Mouse (Mus musculus) layer of hippocampus, postnatal 36 days (tissue): Measurements from ENCODE around the gene Tbx19. TPM values are rescaled to one million over a fixed set of nuclear protein-coding genes. Genes with fewer than 3 reads are reported as not detected.

ENCODE experiments used
- DNase-seq, 2 experiments: peaks; one replicate each; pipeline ENCODE4 v3.0.0; 2022
- total RNA-seq, 2 experiments: library from RNA; stranded (reverse); gene quantifications; 2 replicates each; pipeline ENCODE4 v1.2.3; 2021

Gene Tbx19
- total RNA-seq, 2 experiments from 2014 or later, result not detected

DNA sequence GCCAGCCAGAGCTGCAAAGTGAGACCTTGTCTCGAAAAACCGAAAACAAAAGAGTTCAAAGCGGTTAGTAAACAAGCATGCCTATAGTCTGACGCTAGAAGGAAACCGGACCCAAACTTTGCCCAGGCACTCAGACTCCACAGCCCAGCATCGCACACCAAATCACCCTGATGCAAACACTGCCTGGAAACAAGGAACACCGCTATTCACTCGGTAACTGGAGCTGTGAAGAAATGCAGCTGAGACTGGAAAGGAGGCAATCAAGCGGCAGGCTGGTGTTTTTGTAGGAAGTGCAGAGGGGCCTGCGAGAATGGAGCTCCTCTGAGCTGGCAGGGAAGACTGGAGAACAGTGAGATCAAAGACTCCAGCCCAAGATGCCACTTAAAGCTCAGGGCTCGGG is 46.9 kb downstream of the Tbx19 start:
- no peak for DNase-seq

- DNase-seq, result no peak
Observed at GRCm38 (mm10) chr1:165110659-165111058, 49.9 kb downstream of the Tbx19 start.

GRCm38 (mm10) chr1:165109135-165109534 is 51.4 kb downstream of the Tbx19 start:
- no peak for DNase-seq

DNA sequence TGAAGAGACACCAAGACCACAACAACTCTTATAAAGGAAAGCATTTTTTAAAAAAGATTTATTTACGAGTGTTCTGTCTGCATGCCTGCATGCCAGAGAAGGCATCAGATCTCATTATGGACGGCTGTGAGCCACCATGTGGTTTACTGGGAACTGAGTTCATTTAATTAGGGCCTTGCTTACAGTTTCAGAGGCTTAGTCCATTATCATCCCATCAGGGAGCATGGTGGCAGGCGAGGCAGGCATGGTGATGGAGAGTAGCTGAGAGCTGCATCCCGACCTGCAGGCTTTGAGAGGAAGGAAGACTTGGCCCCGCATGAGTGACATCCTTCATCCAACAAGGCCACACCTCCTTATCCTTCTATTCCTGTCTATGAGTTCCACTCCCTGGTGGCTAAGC is 52.1 kb downstream of the Tbx19 start:
- DNase-seq, result no peak

- no peak for DNase-seq
Observed at GRCm38 (mm10) chr1:165106011-165106385, 54.6 kb downstream of the Tbx19 start.

DNA sequence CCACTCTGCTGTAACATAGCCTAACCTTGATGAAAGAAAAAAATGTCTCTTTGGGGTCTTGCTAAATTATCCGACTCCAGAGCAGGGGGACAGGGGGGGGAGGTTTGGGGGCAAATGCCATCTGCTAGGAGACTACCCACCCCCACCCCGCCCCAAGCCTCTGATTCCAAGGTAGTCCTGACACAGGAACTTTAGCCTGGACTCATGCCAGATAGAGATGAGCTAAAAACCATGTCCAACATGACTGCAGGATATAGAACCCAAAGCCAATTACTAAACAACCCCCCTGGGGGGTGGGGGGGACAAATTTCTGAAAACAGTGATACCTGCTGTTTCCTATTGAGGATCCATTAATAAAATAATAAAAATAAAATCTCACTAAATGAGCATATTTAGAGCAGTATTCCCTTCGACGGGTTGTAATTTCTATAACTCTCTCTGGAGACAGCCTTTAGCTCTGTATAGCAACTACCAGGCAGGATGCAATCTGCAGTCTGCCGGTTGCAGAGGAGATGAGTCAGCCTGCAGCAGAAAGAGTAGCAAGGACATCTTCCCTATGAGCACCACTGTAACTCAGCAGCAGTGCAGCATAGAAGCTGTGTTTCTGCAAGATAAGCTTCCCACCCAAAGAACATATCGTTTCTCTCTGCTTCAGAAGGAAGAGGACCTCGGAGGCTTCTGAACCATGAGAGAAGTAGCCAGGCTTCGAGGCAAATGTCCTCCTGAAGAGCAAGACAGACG is 55.1 kb downstream of the Tbx19 start:
- no peak for DNase-seq

DNA sequence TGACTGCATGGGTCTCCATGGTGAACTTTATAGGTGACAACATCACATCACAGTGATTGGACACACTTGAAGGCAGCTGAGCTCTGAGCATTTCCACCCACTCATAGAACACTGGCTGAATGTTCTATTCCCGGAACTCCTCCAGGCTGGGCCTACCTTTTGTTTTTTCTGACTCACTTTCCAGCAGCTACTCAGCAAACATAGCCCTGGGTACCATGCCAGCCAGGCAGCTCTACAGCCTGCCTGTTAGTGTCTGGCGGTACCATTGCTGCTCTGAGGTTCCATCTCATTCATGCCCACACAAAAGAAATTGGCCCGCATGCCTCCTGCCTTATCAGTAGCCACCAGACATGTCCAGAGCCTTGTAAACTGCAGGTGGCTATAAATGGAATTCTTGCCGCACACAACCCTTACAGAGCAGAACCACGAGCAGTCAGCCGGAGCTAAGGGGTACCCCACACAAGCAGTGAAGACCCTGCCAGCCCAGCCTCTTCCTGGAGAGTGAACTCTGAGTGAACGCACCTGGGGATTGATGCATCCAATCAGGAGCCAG is 55.8 kb downstream of the Tbx19 start:
- DNase-seq, result peak; percentile 36 to 43

GRCm38 (mm10) chr1:165099569-165099968 is 61.0 kb downstream of the Tbx19 start:
- no peak for DNase-seq

- no peak for DNase-seq
Observed at GRCm38 (mm10) chr1:165094871-165095270, 65.7 kb downstream of the Tbx19 start.

DNA sequence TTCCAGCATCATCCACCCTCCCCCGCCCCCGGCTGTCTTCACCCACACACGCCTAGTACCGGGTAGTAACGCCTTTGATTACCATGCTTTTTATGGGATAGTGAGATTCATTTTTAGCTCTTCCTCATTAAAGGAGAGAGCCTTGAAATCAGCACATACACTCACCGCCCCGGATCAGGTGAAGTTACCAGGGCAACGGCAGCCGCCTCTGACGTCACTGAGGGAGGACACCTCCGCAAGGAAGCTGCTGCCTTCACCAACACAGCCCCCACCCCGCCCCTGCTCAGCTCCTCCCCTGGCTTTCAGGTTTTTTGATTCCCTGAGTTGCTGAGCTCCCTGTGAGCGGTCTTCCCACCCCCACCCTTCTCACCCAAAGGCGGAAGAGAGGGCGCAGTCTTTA is 68.9 kb downstream of the Tbx19 start:
- DNase-seq, result peak; percentile 45 to 60

- DNase-seq, result no peak
Observed at GRCm38 (mm10) chr1:165089556-165089955, 71.0 kb downstream of the Tbx19 start.

Other genes starting within 250 kb of the Tbx19 start
- not detected for gene Xcl1, start 225.2 kb downstream of the Tbx19 start, total RNA-seq
- gene Sft2d2, start 33.7 kb upstream of the Tbx19 start, total RNA-seq, result 10 to 100 TPM; 10.7 to 12.2 TPM
- gene Tiprl, start 76.2 kb upstream of the Tbx19 start, total RNA-seq, result 10 to 100 TPM; 65.9 to 73.3 TPM
- gene Gpr161, start 135.0 kb upstream of the Tbx19 start, total RNA-seq, result 10 to 100 TPM; 69.1 to 82.3 TPM